13 mouse cellular contexts compared by ENCODE assay signal in genomic region chr9:30794701-30795407, GRCm38 (mm10).
"Had no signal": no experiment of that assay in that cellular context is flagged by ENCODE, and none has a peak within 500 bp of the region (broad histone marks: within the 10 kb centered on the region; RNA-seq: fewer than 3 reads in every experiment).

No protein-coding gene starts in this region.

- DNase-seq: kidney, adult 2 months; kidney, postnatal 10 days; kidney, postnatal 4 days; liver; lung, adult 18-20 months; lung, postnatal 10 days; lung, postnatal 36 days; right cerebral cortex, adult 18-20 months; right cerebral cortex, postnatal 14 days; right cerebral cortex, postnatal 4 days; thymus, adult 2 months; thymus, postnatal 14 days; thymus, postnatal 4 days had no signal
